Mouse (Mus musculus) lung, adult 2 months (tissue): ENCODE data around the gene Bbof1.

Source experiments
- CTCF ChIP-seq: fragments of 200-500 bp; IDR thresholded peaks from 2 replicates; pipeline ENCODE4 v1.5.1; 2011; ENCODE audit warnings: mild to moderate bottlenecking, low read length, control low read depth; ENCODE audit not compliant: insufficient read depth
- POLR2A ChIP-seq: fragments of 200-500 bp; IDR thresholded peaks from 2 replicates; pipeline ENCODE4 v1.6.1; 2011; ENCODE audit warnings: low read depth, mild to moderate bottlenecking, control low read depth, low read length, borderline replicate concordance; ENCODE audit errors: extremely low read depth

DNA sequence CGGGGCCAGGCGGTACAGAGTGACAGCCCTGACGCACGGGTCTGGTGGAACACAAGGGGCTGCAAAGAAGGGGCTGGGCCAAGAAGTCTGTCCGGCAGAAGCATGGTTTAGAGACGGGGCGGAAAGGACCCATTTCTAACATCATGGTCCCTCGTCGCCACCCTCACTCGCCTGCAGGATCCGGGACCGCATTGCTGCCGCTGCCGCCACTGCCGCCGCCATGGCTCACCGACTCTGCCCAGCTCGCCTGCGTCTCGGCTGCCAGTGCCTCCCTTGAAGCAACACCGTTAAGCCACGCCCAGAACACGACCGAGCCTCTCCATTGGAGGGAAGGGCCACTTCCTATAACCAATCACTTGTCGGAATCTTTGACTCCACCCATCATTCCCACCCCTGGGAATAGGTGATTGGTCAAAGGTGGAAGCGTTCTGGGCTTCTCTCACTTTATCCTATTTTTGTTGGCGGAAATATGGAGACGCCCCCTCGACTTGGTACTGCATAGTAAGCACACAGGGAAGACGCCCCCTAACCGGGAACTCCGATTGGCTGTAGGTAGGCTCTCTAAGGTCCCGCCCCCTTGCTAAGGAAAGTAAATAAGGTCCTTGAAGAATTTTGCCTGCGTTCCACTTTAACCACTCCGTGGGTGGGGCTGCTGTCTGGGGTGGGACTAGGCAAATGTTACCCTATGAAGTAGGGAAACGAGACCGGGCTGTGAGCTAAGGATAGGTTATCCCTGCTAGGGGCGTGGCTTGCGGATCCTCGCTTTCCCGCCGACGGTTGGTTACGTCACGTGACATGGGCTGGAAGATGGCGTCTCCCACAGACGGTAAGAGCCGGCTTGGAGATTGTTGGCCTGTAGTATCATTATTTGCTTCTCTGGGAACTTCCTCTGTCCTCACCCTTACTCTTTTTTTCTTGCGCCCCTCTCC, 42.1 kb downstream of the Bbof1 start, which contains the start of the genes Aldh6a1 and Lin52:
- TF ChIP-seq POLR2A: peak; percentile 97
- no peak for TF ChIP-seq CTCF
